Mouse (Mus musculus) bone marrow, adult 2 months (tissue): ENCODE results near the gene Il6st. TPM values are rescaled to one million over a fixed set of nuclear protein-coding genes. Genes with fewer than 3 reads are reported as not detected.

Experiments
- H3K27ac ChIP-seq: fragments of 200-500 bp; 2 replicates; pipeline ENCODE4 v1.5.1; 2012; ENCODE audit warnings: low read depth, mild to moderate bottlenecking, control low read depth, inconsistent platforms, low read length; ENCODE audit not compliant: control insufficient read depth, poor library complexity, insufficient read depth
- H3K4me1 ChIP-seq: fragments of 200-500 bp; 2 replicates; pipeline ENCODE4 v1.6.1; 2011; ENCODE audit warnings: low read length; ENCODE audit not compliant: control insufficient read depth, insufficient read depth
- H3K4me3 ChIP-seq: fragments of 200-500 bp; replicated peaks from 2 replicates; pipeline ENCODE3; 2011; ENCODE audit warnings: mild to moderate bottlenecking, low read depth, low read length, control low read depth; ENCODE audit not compliant: control insufficient read depth
- CTCF ChIP-seq: fragments of 200-500 bp; IDR thresholded peaks from 2 replicates; pipeline ENCODE4 v1.5.1; 2011; ENCODE audit warnings: low read length, control low read depth; ENCODE audit not compliant: control insufficient read depth, insufficient read depth
- POLR2A ChIP-seq: fragments of 200-500 bp; IDR thresholded peaks from 2 replicates; pipeline ENCODE4 v1.6.1; 2011; ENCODE audit warnings: low read depth, mild to moderate bottlenecking, control low read depth, low read length, borderline replicate concordance; ENCODE audit not compliant: control insufficient read depth
- WGBS: fragments of 180-500 bp; shearing (Covaris S2); methylation state at CpG from one replicate; pipeline ENCODE4 v1.1.7; 2018; 5-methylcytosine and 5-hydroxymethylcytosine counted together
- polyA plus RNA-seq: library from polyadenylated mRNA; stranded (reverse); fragments of >200 nt; gene quantifications from 2 replicates; pipeline ENCODE4 v1.2.4, GENCODE M21; 2011; ENCODE audit warnings: low replicate concordance; ENCODE audit not compliant: missing spikeins, insufficient read depth, insufficient read length

Il6st gene
- polyA plus RNA-seq, 1 experiment: 29.0 TPM

GRCm38 (mm10) chr13:112500466-112500865 is 36.6 kb downstream of the Il6st start:
- no peak for TF ChIP-seq POLR2A
- TF ChIP-seq CTCF: no peak
- WGBS: 90% methylated on average over 9 of the region's 9 CpGs
- Histone ChIP-seq H3K4me3 (no peak overlapping the region), H3K27ac (no peak overlapping the region), H3K4me1 (no peaks in the 10 kb centered on the region; the same call in 1 of the 2 replicates)

- WGBS: 88% methylated on average over 13 of the region's 13 CpGs
- H3K4me3 ChIP-seq: no peak overlapping the region
- no peaks in the 10 kb centered on the region; the same call in 1 of the 2 replicates for H3K4me1 ChIP-seq
- TF ChIP-seq POLR2A: no peak
- no peak for TF ChIP-seq CTCF
- no peak overlapping the region for H3K27ac ChIP-seq
These were observed 40.0 kb downstream of the Il6st start for GRCm38 (mm10) chr13:112503846-112504245.

DNA sequence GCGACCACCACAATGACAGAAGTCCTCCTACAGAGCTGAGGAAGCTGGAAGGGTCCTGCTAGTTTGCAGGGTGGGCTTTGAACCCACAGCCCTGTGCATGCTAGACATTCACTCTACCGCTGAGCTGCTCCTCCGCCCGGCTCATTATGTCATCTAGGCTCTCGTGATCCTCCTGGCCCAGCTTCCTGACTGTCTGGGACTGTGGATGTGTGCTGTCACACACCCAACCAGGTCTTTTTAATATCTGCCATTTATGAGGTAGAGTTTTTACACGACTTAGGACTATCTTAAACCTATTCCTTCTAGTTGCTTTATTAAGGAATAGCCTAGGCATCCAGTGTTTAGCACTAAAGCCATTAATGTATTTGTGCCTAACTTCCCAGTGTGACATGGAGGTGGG is 41.6 kb downstream of the Il6st start:
- no peak for TF ChIP-seq POLR2A
- TF ChIP-seq CTCF: no peak
- Histone ChIP-seq H3K27ac (no peak overlapping the region), H3K4me3 (no peak overlapping the region), H3K4me1 (no peaks in the 10 kb centered on the region; the same call in 1 of the 2 replicates)
- 87% methylated on average over 6 of the region's 6 CpGs for WGBS

DNA sequence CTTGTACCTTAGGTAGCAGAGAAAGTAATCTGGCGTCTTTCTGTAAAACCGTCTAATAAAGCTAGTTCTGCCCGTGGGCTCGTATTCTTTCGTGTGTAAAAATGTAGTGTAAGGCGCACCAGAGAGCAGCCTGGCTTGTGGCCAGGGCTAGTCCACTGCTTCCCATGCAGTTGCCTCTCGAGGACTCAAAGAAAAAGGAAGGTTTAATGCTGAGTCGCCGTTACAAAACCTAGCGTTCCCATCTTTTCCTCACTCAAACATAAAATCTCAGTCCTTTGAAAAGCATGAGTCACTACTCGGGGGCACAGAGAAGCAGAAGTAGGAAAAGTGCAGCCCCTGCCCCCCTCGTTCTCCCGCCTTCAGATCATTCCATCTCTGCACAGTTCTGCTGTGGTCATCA is 42.9 kb downstream of the Il6st start:
- Histone ChIP-seq H3K4me3 (no peak overlapping the region), H3K27ac (no peak overlapping the region), H3K4me1 (no peaks in the 10 kb centered on the region; the same call in none of the 2 replicates)
- no peak for TF ChIP-seq CTCF
- no peak for TF ChIP-seq POLR2A
- 58% methylated on average over 13 of the region's 13 CpGs for WGBS

GRCm38 (mm10) chr13:112507691-112508090 is 43.8 kb downstream of the Il6st start:
- H3K4me1 ChIP-seq: no peaks in the 10 kb centered on the region; the same call in none of the 2 replicates
- H3K4me3 ChIP-seq: no peak overlapping the region
- no peak for TF ChIP-seq POLR2A
- TF ChIP-seq CTCF: no peak
- 71% methylated on average over 13 of the region's 13 CpGs for WGBS
- H3K27ac ChIP-seq: no peak overlapping the region

DNA sequence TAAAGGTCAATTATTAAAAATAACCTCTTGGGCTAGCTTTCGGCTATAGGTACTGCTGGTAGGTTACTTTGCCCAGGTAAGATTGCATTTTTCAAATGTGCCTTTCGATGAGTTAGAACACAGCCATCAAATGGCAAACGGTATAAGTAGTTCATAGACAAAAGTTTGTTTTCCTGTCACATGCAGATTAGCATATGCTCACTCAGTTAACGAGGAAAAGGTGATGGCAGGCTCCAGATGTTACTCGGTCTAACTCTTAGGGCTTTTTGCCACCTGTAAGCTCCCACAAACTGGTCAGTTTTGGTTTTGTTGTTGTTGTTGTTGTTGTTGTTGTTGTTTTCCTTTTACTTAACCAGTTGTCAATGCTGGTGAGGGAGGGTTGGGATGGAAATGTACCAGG is 44.6 kb downstream of the Il6st start:
- H3K4me1 ChIP-seq: no peaks in the 10 kb centered on the region; the same call in none of the 2 replicates
- WGBS: 81% methylated on average over 5 of the region's 5 CpGs
- H3K4me3 ChIP-seq: no peak overlapping the region
- no peak overlapping the region for H3K27ac ChIP-seq
- no peak for TF ChIP-seq CTCF
- TF ChIP-seq POLR2A: no peak

DNA sequence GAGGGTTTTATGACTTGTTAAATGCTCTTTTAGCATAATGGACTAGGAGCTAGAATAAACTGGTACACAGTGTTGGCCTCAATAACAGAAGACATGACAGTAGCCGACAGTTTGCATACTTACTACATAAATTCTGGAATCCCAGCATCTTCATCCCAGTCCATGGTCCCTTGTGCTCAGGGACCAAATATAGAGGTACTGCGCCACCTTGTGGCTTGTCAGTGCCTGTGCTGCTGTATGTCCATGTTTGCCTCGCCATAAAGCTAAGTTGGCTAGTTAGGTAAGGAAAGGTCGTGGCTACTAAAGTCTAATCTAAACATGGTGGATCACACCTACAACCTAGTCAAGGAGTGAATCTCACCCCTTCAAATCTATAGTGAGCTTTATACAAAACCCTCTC is 45.6 kb downstream of the Il6st start:
- no peak for TF ChIP-seq POLR2A
- peak; percentile 86 for TF ChIP-seq CTCF
- 24% methylated on average over 4 of the region's 4 CpGs for WGBS
- H3K4me3 ChIP-seq: no peak overlapping the region
- no peaks in the 10 kb centered on the region; the same call in none of the 2 replicates for H3K4me1 ChIP-seq
- H3K27ac ChIP-seq: no peak overlapping the region

DNA sequence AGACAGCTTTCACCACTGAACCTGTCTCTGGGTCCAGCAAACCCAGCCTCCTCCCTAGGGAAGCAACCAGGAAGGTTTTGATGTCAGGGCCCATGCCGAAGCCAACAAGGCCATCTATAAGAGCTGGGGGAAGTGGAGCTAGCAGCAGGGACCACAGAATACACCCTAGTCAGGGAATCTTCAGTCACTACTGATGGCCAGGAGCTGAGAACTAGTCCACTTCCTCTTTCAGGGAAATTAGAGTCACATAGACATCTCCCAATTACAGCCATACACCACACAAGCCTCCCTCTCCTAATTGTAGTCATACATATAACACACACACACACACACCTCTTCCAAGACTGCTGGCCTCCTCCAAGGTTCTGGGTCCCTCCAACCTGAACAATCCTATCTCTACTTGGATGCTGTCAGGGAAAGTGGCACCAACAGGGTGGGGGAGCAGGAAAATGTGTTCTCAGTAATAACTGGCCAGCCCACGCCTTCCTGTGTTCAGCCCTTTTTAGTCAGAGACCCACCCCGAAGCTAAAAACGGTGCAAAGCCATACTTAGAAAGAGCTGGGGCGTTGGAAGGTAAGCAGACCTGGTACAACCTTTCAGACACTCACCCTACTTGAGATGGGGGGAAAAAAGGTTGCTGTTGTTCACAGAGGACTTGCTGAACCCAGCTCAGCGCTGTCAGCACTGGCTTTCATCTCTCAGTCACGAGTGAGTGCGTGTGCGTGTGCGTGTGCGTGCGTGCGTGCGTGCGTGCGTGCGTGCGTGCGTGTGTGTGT is 46.8 kb downstream of the Il6st start:
- Histone ChIP-seq H3K4me1 (no peaks in the 10 kb centered on the region; the same call in none of the 2 replicates), H3K27ac (no peak overlapping the region), H3K4me3 (no peak overlapping the region)
- WGBS: 74% methylated on average over 19 of the region's 19 CpGs
- TF ChIP-seq CTCF (no peak), POLR2A (no peak)
